Mouse (Mus musculus) lung, adult 2 months (tissue): ENCODE measurements around the gene Fam69a. TPM values are rescaled to one million over a fixed set of nuclear protein-coding genes. Genes with fewer than 3 reads are reported as not detected.

Source experiments
- DNase-seq: peaks from one replicate; pipeline ENCODE4 v3.0.0; 2022
- H3K4me1 ChIP-seq: fragments of 200-500 bp; 2 replicates; pipeline ENCODE4 v1.6.1; 2011; ENCODE audit warnings: low read length; ENCODE audit not compliant: control insufficient read depth, insufficient read depth
- H3K4me3 ChIP-seq: fragments of 200-500 bp; replicated peaks from 2 replicates; pipeline ENCODE3; 2011; ENCODE audit warnings: low read depth, mild to moderate bottlenecking, control low read depth, low read length; ENCODE audit errors: extremely low read depth
- CTCF ChIP-seq: fragments of 200-500 bp; IDR thresholded peaks from 2 replicates; pipeline ENCODE4 v1.5.1; 2011; ENCODE audit warnings: mild to moderate bottlenecking, low read length, control low read depth; ENCODE audit not compliant: insufficient read depth
- POLR2A ChIP-seq: fragments of 200-500 bp; IDR thresholded peaks from 2 replicates; pipeline ENCODE4 v1.6.1; 2011; ENCODE audit warnings: low read depth, mild to moderate bottlenecking, control low read depth, low read length, borderline replicate concordance; ENCODE audit errors: extremely low read depth
- WGBS: fragments of 180-500 bp; shearing (Covaris S2); methylation state at CpG from one replicate; pipeline ENCODE4 v1.1.7; 2018; 5-methylcytosine and 5-hydroxymethylcytosine counted together
- polyA plus RNA-seq: library from polyadenylated mRNA; depleted of rRNA; stranded (reverse); fragments of >200 nt; gene quantifications from 2 replicates; pipeline ENCODE4 v1.2.3, GENCODE M21; 2012; rRNA removed

Gene Fam69a
- polyA plus RNA-seq, 1 experiment = 4.4 TPM

DNA sequence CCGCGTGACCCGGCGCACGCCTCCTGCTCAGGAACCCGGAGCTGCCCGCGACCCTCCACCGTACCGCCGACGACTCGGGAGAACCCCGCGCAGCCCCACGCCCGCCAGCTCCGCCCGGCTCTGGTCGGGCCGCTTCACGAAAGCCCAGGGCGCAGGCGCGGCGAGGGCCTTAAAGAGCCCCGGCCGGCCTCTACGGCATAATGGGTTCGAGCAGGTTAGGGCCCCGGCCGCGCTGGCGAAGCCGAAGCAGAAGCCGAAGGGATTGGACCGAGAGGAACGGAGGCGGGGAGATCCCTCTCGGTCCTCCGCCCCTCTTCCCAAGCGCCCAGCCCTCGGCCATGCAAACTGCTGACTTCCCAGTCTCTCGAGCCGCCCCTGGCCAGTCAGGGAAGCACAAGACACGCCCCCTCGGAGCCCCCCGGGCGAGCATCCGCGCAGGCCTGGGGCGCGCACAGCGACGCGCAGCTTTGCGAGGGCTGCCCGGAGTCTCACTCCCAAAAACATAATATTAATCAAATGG is 117.9 kb downstream of the Fam69a start:
- H3K4me3 ChIP-seq = peak overlapping the region; percentile 73
- no peak for TF ChIP-seq CTCF
- 0 out of 2 replicates have a peak, but pooled peaks have one; percentile 51 for TF ChIP-seq POLR2A
- under 1% methylated on average over 57 of the region's 58 CpGs for WGBS
- H3K4me1 ChIP-seq = peaks cover 2% of the 10 kb centered on the region
- peak; percentile 87 for DNase-seq

DNA sequence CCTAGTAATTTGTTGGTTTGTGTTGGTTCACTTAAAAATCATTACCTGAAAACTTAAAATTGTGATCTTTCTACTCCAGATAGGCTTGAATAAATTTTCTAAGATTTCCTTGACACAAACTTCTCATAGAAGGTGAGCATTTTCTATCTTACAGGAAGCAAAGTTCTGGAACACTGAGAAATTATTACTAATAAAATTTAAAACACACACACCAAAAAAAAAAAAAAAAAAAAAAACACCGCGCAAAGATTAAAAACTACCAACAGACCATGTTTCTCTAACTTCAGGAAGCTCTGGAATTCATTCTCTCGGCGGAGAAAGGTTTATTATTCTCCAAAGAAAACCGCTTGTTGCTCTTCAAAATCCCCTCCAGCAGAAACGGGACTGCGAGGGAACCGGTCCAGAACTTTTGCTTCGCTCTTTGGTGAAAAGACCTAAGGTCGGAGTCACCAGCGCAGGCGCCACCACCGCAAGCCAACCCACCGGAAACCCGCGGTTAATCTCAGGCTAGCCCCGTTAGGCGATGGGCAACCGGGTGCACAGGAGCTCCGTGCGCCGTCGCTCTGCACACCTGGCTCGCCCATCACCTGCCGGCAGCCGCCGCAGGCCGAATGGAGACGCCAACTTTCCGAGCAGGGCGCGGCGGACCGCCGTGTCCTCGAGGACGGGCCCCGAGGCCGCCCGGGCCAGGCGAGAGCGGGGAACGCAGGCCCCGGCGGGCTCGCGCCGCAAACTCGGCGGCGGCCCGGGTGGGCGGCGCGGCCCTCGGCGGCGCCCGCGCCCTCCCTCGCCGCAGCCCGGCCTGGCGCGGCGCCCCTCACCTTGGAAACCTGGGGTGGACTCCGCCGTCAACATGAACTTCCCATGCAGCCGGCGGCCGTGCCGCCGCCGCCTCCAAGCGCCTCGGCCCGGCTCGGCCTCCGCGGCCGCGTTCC is 118.6 kb downstream of the Fam69a start:
- Histone ChIP-seq H3K4me1 (peaks cover 2% of the 10 kb centered on the region), H3K4me3 (peak overlapping the region; percentile 73)
- peak; percentile 65 for DNase-seq
- TF ChIP-seq POLR2A (peak; percentile 34; the same call in 1 of the 2 replicates), CTCF (no peak)
- WGBS = under 1% methylated on average over 82 of the region's 82 CpGs

DNA sequence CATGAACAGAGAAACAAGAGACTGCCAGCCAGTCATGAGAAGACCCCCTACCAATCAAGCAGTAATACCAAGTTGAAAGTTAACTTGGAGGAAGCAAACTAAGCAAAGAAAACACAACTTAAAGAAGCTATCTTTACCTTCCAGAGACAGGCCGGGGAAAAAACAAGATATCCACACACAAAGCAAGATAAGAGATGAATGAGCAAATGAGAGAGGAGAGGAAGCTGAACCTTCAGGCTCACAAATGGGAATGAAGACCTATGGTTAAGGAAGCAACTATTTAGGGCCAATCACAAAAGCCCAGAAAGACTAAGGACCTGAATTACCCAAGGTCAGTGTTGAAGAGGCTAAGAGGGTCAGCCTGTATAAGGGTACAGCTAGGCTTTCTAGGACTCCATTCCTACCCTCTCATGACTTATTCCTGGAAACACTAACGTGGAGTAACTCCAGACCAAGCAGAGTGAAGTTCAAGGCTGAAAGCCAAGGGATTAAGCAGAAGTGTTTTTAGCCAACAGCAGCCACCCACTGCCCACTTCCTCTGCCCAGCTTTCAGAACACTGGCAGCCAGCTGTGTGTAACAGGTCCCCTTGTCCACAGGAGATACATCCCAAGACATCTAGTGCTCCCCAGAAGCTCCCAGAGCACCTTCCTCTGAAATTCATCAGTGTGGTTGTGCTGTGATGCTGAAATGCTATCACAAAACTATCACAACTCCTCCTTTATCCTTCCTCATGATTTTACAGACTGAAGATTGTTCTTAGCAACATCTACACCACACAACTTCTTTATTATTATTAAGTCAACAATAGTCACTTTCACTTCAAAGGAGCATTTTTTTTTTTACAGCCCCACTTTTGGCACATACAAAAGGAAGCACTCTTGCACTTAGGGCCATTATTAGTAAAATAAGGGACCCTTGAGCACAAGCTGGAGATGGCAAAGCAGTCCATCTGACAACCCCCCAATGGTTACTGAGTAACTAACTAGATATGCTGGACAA is 120.5 kb downstream of the Fam69a start:
- TF ChIP-seq POLR2A (no peak), CTCF (no peak)
- Histone ChIP-seq H3K4me3 (no peak overlapping the region), H3K4me1 (peaks cover 2% of the 10 kb centered on the region)
- WGBS = 31% methylated on average over 2 of the region's 2 CpGs
- no peak for DNase-seq

DNA sequence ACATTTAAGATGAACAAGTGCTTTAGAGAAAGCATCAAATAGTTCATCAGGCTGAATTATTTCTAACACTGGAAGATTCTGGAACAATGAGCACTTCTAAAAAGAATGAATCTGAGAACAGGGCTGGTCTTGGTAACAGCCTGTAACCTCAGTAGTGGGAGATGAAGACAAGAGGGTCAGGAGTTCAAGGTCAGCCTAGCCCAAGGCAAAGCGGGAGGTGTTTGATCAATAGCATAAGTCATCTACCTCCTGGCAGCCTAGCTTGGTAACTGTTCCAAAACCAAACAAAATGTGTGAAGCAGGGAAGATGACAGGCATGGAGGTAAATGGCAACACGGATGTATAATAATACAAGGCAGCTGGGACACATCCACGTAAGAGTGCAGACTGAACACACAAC is 122.9 kb downstream of the Fam69a start:
- 74% methylated on average over 3 of the region's 3 CpGs for WGBS
- Histone ChIP-seq H3K4me1 (peaks cover 2% of the 10 kb centered on the region), H3K4me3 (no peak overlapping the region)
- no peak for DNase-seq
- TF ChIP-seq POLR2A (no peak), CTCF (no peak)

DNA sequence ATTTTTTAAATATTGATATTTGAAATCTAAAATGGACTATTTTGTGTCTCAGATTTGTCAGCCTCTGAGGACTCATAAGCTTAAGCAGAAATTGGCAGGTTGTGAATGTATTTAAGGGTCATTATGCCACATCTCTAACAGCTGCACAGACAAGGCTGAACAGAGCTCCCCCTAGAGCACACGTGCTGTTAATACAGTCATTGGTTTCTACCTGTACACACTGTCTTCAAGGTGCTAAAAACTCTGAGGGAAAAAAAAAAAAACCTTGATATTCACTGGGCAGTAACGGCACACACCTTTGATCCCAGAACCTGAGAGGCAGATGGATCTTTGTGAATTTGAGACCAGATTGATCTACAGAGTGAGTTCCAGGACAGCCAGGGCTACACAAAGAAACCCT is 127.9 kb downstream of the Fam69a start:
- 44% methylated on average over 2 of the region's 2 CpGs for WGBS
- no peak for DNase-seq
- Histone ChIP-seq H3K4me1 (no peaks in the 10 kb centered on the region; the same call in none of the 2 replicates), H3K4me3 (no peak overlapping the region)
- peak; percentile 62 for TF ChIP-seq CTCF
- TF ChIP-seq POLR2A = no peak

Other genes starting within 250 kb of the Fam69a start
- not detected in 2 replicates for gene Ube2d2b, start 157.0 kb downstream of the Fam69a start, polyA plus RNA-seq
- gene Evi5, start 112.0 kb downstream of the Fam69a start, polyA plus RNA-seq = 16.5 and 18.2 TPM in 2 replicates
- gene Rpl5, start 86.6 kb downstream of the Fam69a start, polyA plus RNA-seq = 17.2 and 18.8 TPM in 2 replicates
- 8.5 and 11.3 TPM in 2 replicates for gene Mtf2, start 78.6 kb upstream of the Fam69a start, polyA plus RNA-seq
- gene Tmed5, start 145.5 kb upstream of the Fam69a start, polyA plus RNA-seq = 87.2 and 108 TPM in 2 replicates
- 0.02 TPM in 1 of 2 replicates, not detected in the other for gene Ccdc18, start 145.8 kb upstream of the Fam69a start, polyA plus RNA-seq